In the genomic region with DNA sequence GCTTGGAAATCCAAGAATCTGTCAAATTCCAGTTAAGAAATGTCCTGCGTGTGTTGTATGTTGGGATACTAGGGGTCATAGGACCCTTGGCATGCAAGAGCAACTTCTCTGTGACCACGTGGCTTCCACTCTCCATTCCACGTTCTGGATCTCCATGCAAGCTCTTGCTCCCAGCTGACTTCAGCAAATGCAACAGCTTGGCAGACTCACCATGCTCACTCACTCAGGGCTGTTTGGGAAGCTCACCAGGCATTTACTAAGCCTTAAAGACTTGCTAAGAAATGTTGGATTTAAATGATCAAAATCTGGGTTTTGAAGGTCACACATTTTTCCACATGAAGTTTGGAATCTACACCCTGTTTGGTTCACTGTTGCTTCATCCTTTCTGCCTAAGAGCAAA, we compare ENCODE assay signal across 14 mouse cellular contexts.
"Had no signal": no experiment of that assay in that cellular context is flagged by ENCODE, and none has a peak within 500 bp of the region (broad histone marks: within the 10 kb centered on the region; RNA-seq: fewer than 3 reads in every experiment).

No protein-coding gene starts in this region.

- DNase-seq: kidney, adult 8-10 months; layer of hippocampus, postnatal 36 days; liver, embryonic 13.5 days; liver, postnatal 0 days; retina, postnatal 1 day; right cerebral cortex, postnatal 4 days; spleen, adult 18-20 months; thymus, postnatal 4 days had no signal

- H3K27ac ChIP-seq: kidney, postnatal 0 days; limb, embryonic 15.5 days; liver, embryonic 13.5 days; midbrain, embryonic 10.5 days; midbrain, embryonic 15.5 days; neural tube, embryonic 13.5 days had no signal

- ATAC-seq: intestine, postnatal 0 days; liver, postnatal 0 days; midbrain, embryonic 15.5 days had no signal

- H3K4me1 ChIP-seq: liver, embryonic 13.5 days; midbrain, embryonic 15.5 days; neural tube, embryonic 13.5 days had no signal

- H3K9me3 ChIP-seq: limb, embryonic 15.5 days; liver, embryonic 13.5 days; midbrain, embryonic 10.5 days; midbrain, embryonic 15.5 days; neural tube, embryonic 13.5 days had no signal

- H3K4me3 ChIP-seq: limb, embryonic 15.5 days; liver, embryonic 13.5 days; midbrain, embryonic 10.5 days; midbrain, embryonic 15.5 days; neural tube, embryonic 13.5 days had no signal

- H3K27me3 ChIP-seq: limb, embryonic 15.5 days; midbrain, embryonic 15.5 days; neural tube, embryonic 13.5 days had no signal

- H3K36me3 ChIP-seq: limb, embryonic 15.5 days; liver, embryonic 13.5 days; midbrain, embryonic 10.5 days; midbrain, embryonic 15.5 days; neural tube, embryonic 13.5 days had no signal

- H3K4me2 ChIP-seq: limb, embryonic 15.5 days; liver, embryonic 13.5 days; midbrain, embryonic 15.5 days; neural tube, embryonic 13.5 days had no signal

- H3K9ac ChIP-seq: limb, embryonic 15.5 days; liver, embryonic 13.5 days; liver, postnatal 0 days; midbrain, embryonic 15.5 days; neural tube, embryonic 13.5 days had no signal
